Mouse (Mus musculus) liver, embryonic 15.5 days (tissue): ENCODE measurements at regions not wholly inside any gene's neighbourhood (a gene's known extent, or its start where the extent isn't known, plus 50 kb on each side); places are given as distances from the start of the nearest gene placed in this dataset.

Experiments
- ATAC-seq: fragments of 200-750 bp; cut with Nextera tagmentation; 2 replicates; pipeline ENCODE4 v1.8.0; 2017; ENCODE audit warnings: moderate number of reproducible peaks, mild to moderate bottlenecking, moderate library complexity; ENCODE audit not compliant: insufficient read depth
- H3K27ac ChIP-seq: fragments of 300-500 bp; sonication (generic); replicated peaks from 2 replicates; pipeline ENCODE4 v1.5.1; 2015; ENCODE audit warnings: mild to moderate bottlenecking, inconsistent platforms
- H3K27me3 ChIP-seq: fragments of 300-500 bp; sonication (generic); 2 replicates; pipeline ENCODE4 v1.6.1; 2015; ENCODE audit warnings: mild to moderate bottlenecking, inconsistent platforms
- H3K36me3 ChIP-seq: fragments of 300-500 bp; sonication (generic); replicated peaks from 2 replicates; pipeline ENCODE4 v1.6.1; 2015; ENCODE audit warnings: moderate library complexity, mild to moderate bottlenecking, inconsistent platforms
- H3K4me1 ChIP-seq: fragments of 300-500 bp; sonication (generic); replicated peaks from 2 replicates; pipeline ENCODE4 v1.6.1; 2015; ENCODE audit warnings: inconsistent platforms
- H3K4me2 ChIP-seq: fragments of 300-500 bp; sonication (generic); 2 replicates; pipeline ENCODE4 v1.6.1; 2015; ENCODE audit warnings: moderate library complexity, mild to moderate bottlenecking, inconsistent platforms
- H3K4me3 ChIP-seq: fragments of 300-500 bp; sonication (generic); replicated peaks from 2 replicates; pipeline ENCODE4 v1.5.1; 2015; ENCODE audit warnings: mild to moderate bottlenecking, inconsistent platforms
- H3K9ac ChIP-seq: fragments of 300-500 bp; sonication (generic); 2 replicates; pipeline ENCODE4 v1.6.1; 2015; ENCODE audit warnings: moderate library complexity, mild to moderate bottlenecking, inconsistent platforms
- H3K9me3 ChIP-seq: fragments of 300-500 bp; sonication (generic); replicated peaks from 2 replicates; pipeline ENCODE4 v1.6.1; 2016; ENCODE audit warnings: inconsistent platforms
- WGBS: fragments of 180-500 bp; shearing (Covaris S2); methylation state at CpG from one replicate; pipeline ENCODE4 v1.1.7; 2015; ENCODE audit warnings: mixed read lengths; ENCODE audit not compliant: insufficient replicate concordance; 5-methylcytosine and 5-hydroxymethylcytosine counted together

- ATAC-seq: no peak
- Histone ChIP-seq H3K36me3 (no peaks in the 10 kb centered on the region), H3K27me3 (no peaks in the 10 kb centered on the region), H3K9ac (no peak overlapping the region), H3K9me3 (no peaks in the 10 kb centered on the region), H3K4me1 (no peaks in the 10 kb centered on the region), H3K27ac (no peak overlapping the region), H3K4me3 (no peak overlapping the region), H3K4me2 (no peak overlapping the region)
- WGBS: 43% methylated on average over 1 of the region's 1 CpGs
Observed at GRCm38 (mm10) chr11:6969196-6969595, 94.1 kb upstream of the Adcy1 start.

GRCm38 (mm10) chr11:6966968-6967367 is 96.3 kb upstream of the Adcy1 start:
- no peak for ATAC-seq
- no peaks in the 10 kb centered on the region for H3K4me1 ChIP-seq
- H3K9me3 ChIP-seq: no peaks in the 10 kb centered on the region
- H3K27ac ChIP-seq: no peak overlapping the region
- no peaks in the 10 kb centered on the region for H3K27me3 ChIP-seq
- 65% methylated on average over 5 of the region's 5 CpGs for WGBS
- no peak overlapping the region for H3K4me3 ChIP-seq
- no peak overlapping the region for H3K9ac ChIP-seq
- no peaks in the 10 kb centered on the region for H3K36me3 ChIP-seq
- H3K4me2 ChIP-seq: no peak overlapping the region

GRCm38 (mm10) chr11:6964524-6964923 is 98.8 kb upstream of the Adcy1 start:
- Histone ChIP-seq H3K4me1 (no peaks in the 10 kb centered on the region), H3K27me3 (no peaks in the 10 kb centered on the region), H3K4me2 (no peak overlapping the region), H3K9ac (no peak overlapping the region), H3K4me3 (no peak overlapping the region), H3K36me3 (no peaks in the 10 kb centered on the region), H3K27ac (no peak overlapping the region), H3K9me3 (no peaks in the 10 kb centered on the region)
- ATAC-seq: no peak
- WGBS: 31% methylated on average over 2 of the region's 2 CpGs

GRCm38 (mm10) chr11:6963600-6963999 is 99.7 kb upstream of the Adcy1 start:
- Histone ChIP-seq H3K9ac (no peak overlapping the region), H3K27ac (no peak overlapping the region), H3K4me1 (no peaks in the 10 kb centered on the region), H3K36me3 (no peaks in the 10 kb centered on the region), H3K4me3 (no peak overlapping the region), H3K9me3 (no peaks in the 10 kb centered on the region), H3K27me3 (no peaks in the 10 kb centered on the region), H3K4me2 (no peak overlapping the region)
- 46% methylated on average over 3 of the region's 3 CpGs for WGBS
- no peak for ATAC-seq

- no peaks in the 10 kb centered on the region for H3K36me3 ChIP-seq
- no peaks in the 10 kb centered on the region for H3K4me1 ChIP-seq
- H3K9me3 ChIP-seq: no peaks in the 10 kb centered on the region
- no peak overlapping the region for H3K9ac ChIP-seq
- no peak overlapping the region for H3K4me2 ChIP-seq
- no peak overlapping the region for H3K4me3 ChIP-seq
- WGBS: 56% methylated on average over 1 of the region's 1 CpGs
- no peaks in the 10 kb centered on the region for H3K27me3 ChIP-seq
- ATAC-seq: no peak
- no peak overlapping the region for H3K27ac ChIP-seq
Observed at GRCm38 (mm10) chr11:6962786-6963575, 100.3 kb upstream of the Adcy1 start.

GRCm38 (mm10) chr11:6962322-6962721 is 101.0 kb upstream of the Adcy1 start:
- Histone ChIP-seq H3K27me3 (no peaks in the 10 kb centered on the region), H3K27ac (no peak overlapping the region), H3K9ac (no peak overlapping the region), H3K4me1 (no peaks in the 10 kb centered on the region), H3K36me3 (no peaks in the 10 kb centered on the region), H3K4me3 (no peak overlapping the region), H3K9me3 (no peaks in the 10 kb centered on the region), H3K4me2 (no peak overlapping the region)
- no peak for ATAC-seq

- Histone ChIP-seq H3K4me3 (no peak overlapping the region), H3K36me3 (no peaks in the 10 kb centered on the region), H3K4me1 (no peaks in the 10 kb centered on the region), H3K9me3 (no peaks in the 10 kb centered on the region), H3K27ac (no peak overlapping the region), H3K4me2 (no peak overlapping the region), H3K27me3 (no peaks in the 10 kb centered on the region), H3K9ac (no peak overlapping the region)
- ATAC-seq: no peak
- WGBS: 58% methylated on average over 1 of the region's 1 CpGs
Observed at GRCm38 (mm10) chr11:6952787-6953186, 110.5 kb upstream of the Adcy1 start.

- no peaks in the 10 kb centered on the region for H3K36me3 ChIP-seq
Observed at GRCm38 (mm10) chr11:6951361-6951760, 111.9 kb upstream of the Adcy1 start.

GRCm38 (mm10) chr11:6949051-6949450 is 111.6 kb upstream of the Gm11983 start:
- Histone ChIP-seq H3K9me3 (no peaks in the 10 kb centered on the region), H3K36me3 (no peaks in the 10 kb centered on the region), H3K27ac (no peak overlapping the region), H3K4me2 (no peak overlapping the region), H3K4me3 (no peak overlapping the region), H3K9ac (no peak overlapping the region), H3K27me3 (no peaks in the 10 kb centered on the region), H3K4me1 (no peaks in the 10 kb centered on the region)
- WGBS: 63% methylated on average over 2 of the region's 2 CpGs
- ATAC-seq: no peak

More at GRCm38 (mm10) chr11:6951361-6951760, 111.9 kb upstream of the Adcy1 start:
- Histone ChIP-seq H3K4me3 (no peak overlapping the region), H3K9me3 (no peaks in the 10 kb centered on the region), H3K4me1 (no peaks in the 10 kb centered on the region), H3K4me2 (no peak overlapping the region), H3K27ac (no peak overlapping the region), H3K27me3 (no peaks in the 10 kb centered on the region), H3K9ac (no peak overlapping the region)
- no peak for ATAC-seq

- Histone ChIP-seq H3K4me2 (no peak overlapping the region), H3K9me3 (no peaks in the 10 kb centered on the region), H3K27ac (no peak overlapping the region), H3K4me3 (no peak overlapping the region), H3K4me1 (no peaks in the 10 kb centered on the region), H3K27me3 (no peaks in the 10 kb centered on the region), H3K36me3 (no peaks in the 10 kb centered on the region), H3K9ac (no peak overlapping the region)
- WGBS: 62% methylated on average over 1 of the region's 1 CpGs
- no peak for ATAC-seq
Observed at GRCm38 (mm10) chr11:6934157-6934556, 96.7 kb upstream of the Gm11983 start.

- Histone ChIP-seq H3K9ac (no peak overlapping the region), H3K27me3 (no peaks in the 10 kb centered on the region), H3K27ac (no peak overlapping the region), H3K4me1 (no peaks in the 10 kb centered on the region), H3K4me3 (no peak overlapping the region), H3K36me3 (no peaks in the 10 kb centered on the region), H3K4me2 (no peak overlapping the region), H3K9me3 (no peaks in the 10 kb centered on the region)
- ATAC-seq: no peak
- WGBS: 69% methylated on average over 8 of the region's 8 CpGs
Observed at GRCm38 (mm10) chr11:6926036-6926435, 88.6 kb upstream of the Gm11983 start.

- Histone ChIP-seq H3K27ac (no peak overlapping the region), H3K9ac (no peak overlapping the region), H3K4me2 (0 out of 2 replicates have a peak overlapping the region, but pooled peaks have one; percentile 14), H3K9me3 (no peaks in the 10 kb centered on the region), H3K4me3 (no peak overlapping the region), H3K36me3 (no peaks in the 10 kb centered on the region), H3K4me1 (no peaks in the 10 kb centered on the region), H3K27me3 (no peaks in the 10 kb centered on the region)
- 36% methylated on average over 6 of the region's 6 CpGs for WGBS
- no peak for ATAC-seq
Observed at GRCm38 (mm10) chr11:6924476-6924875, 87.0 kb upstream of the Gm11983 start.
